Mouse (Mus musculus) gonadal fat pad, adult 2 months (tissue): ENCODE results near the gene Rpl31. TPM values are rescaled to one million over a fixed set of nuclear protein-coding genes. Genes with fewer than 3 reads are reported as not detected.

ENCODE experiments used
- DNase-seq: peaks from one replicate; pipeline ENCODE4 v3.0.0-alpha.2; 2012; ENCODE audit warnings: low read depth
- polyA plus RNA-seq: library from polyadenylated mRNA; depleted of rRNA; stranded (reverse); fragments of >200 nt; gene quantifications from 2 replicates; pipeline ENCODE4 v1.2.3, GENCODE M21; 2012; rRNA removed

Rpl31 gene
- polyA plus RNA-seq, result 262 and 309 TPM in 2 replicates

DNA sequence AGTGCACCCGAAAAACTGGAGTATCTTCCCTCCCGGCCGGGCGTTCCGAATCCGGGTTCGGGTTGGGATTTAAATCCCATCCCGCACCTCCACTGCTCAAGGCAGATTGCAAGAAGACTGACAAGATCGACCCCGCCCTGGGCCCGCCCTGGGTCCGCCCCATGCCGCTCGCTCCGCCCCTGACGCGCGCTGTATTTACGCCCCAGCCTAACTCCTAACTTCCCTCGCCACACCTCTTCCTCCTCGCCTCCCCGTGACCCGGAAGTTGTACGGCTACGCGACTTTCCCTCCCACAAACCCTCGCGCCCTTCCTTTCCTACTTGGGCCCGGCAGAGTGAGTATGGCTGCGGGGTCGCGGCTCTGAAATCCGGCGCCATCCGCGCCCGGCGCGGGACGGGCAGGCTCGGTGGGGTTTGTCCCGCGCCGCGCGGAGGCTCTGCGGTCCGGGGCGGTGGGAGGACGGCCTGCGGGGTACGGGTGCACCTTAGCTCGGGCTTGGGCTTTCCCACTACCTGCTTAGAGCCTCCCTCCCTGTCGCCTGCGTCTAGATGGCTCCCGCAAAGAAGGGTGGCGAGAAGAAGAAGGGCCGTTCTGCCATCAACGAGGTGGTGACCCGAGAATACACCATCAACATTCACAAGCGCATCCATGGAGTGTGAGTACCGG is at the start of gene Rpl31:
Gene Rpl31 (plus strand): TSS at position 242 of the 666 bp plus-strand sequence.
- DNase-seq, result peak; percentile 62

DNA sequence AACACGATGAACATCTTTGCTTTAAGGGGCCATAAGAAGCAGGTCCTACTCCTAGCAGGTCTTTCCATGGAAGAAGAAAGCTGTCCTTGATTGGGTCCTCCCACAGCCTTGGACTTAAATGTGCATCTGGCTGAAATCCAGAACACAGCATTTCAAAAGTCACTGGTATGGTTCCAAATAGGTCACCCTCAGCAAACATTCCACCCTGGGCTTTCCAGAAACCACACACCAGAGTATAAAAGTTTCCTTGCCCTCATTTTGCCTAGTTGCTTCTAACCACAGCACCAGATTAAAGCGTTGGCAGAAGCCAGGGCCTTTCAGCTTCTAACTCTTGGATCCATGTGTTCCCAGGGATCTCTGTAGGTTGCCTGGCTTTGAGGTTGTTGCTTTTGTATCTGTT is 49.7 kb upstream of the Rpl31 start:
- DNase-seq, result peak; percentile 81

DNA sequence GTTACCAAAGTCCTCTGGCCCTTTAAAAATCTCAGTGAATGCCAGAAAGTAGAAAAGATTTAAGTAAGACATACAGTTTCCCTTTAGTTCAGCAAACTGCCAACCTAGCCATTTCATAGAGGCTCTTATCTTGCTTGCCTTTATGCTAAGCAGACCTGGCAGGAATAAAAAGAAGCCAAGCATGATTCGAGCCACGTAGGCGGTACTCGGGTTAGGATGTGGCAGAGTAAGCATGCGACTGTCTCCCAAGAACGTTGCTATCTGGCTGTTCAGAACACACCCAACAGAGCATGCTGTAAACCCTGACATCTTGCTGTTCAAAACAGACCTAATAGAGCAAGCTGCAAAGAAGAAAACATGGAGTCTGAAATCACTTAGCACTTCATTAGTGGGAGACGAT is 48.8 kb upstream of the Rpl31 start:
- DNase-seq, result no peak

DNA sequence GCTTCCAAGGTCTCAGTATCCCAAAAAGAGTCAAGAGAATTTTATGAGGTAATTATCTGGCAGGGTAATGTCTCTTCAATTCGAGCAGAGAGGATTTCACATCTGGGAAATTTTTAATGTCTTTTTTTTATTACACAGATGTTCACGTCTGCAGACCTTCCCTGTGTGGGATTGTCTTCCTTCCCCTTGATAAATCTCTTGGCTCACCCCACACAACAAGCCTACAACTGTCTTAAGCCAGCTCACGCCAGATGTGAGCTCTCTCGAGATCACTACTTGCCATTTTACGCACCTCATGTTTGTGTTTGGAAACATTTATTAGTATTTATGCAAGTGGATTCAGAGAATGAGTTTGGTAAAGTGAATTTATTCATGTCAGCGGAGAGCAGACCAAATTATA is 45.7 kb upstream of the Rpl31 start:
- DNase-seq, result no peak

DNA sequence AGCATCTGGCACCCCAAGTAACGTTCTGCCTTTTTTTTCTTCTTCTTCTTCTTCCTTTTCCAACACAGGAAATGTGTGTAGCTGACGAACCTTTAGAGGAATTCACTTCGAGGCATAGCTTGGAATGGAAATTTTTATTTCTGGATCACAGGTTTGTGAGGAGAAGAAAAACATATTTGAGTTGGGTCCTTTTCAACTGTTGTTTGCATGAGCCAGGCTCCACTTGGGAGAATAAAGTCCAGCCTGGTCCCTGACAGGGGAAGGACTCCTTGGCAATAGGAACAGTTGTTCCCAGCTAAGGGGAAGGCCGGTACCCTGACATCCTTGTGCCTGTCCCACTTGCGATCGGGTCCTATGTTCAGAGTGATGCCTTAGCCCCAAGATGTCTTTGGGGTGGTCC is 42.4 kb upstream of the Rpl31 start:
- DNase-seq, result no peak

DNA sequence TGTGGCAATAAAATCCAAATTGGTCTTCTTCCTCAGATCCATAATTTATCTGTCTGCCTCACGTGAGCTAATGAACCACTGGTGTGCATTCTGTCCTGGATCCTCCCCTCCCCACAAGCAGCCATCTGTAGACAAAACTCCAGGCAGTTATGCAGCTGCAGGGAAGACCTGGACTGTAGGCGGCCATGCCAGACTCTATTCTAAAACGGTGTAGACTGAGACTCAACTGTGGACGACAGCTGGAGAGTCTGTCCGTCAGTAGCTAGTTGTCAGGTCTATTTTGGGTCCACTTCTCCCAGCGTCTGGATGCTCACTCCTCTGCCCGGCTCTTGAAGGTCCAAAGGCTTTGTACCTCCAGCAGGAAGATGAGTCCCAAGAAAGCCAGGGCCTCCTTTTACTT is 40.1 kb upstream of the Rpl31 start:
- no peak for DNase-seq

DNA sequence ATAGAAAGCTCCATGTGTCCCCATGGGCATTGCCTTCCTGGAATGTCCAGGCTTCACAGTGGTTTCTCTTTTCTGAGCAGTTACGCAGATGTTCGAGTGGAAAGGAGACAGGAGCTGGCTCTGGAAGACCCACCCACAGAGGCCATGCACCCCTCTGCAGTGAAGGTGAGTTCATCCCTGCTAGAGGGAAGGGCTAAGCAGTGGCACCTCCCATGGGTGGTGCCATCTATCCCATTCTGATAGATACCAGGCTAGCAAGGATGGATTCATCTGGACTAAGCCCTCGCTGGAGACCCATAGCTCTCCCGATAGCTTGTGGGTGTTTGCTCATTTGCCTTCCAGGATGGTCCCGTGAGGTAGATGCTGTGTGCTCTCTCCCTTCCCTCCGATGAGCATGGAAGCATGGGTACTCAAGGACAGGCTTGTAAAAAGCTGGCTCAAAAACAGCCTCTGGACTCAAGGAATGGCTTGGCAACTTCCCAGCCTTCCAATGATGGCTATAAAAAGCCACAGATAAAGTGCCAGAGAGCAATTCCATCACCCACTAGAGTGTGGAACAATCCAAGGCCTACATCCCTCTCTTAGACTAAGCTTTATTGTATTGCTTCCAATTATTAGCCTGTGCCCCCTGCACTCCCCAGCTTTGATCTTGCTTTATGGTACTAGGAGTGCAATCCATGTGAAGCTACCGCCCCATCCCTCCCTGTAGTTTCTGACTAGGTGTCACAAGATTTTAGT is 36.6 kb upstream of the Rpl31 start:
- DNase-seq, result no peak

DNA sequence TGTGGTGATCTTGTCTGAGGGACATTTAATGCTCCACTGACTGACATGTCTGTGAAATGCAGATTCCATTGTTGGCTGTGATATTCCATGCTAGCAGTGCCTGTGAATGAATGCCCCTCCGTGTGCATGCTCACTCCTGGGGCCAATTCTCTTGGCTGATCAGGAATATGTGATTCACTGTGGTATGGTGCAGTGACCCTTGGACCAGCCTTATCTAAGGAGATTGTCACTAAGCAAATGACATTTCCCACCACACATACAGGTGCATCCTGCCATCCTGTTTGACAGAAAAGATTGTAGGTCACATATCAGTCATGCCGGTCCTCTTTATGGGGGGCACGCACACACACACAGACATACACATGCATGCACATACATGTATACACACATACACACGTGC is 35.2 kb upstream of the Rpl31 start:
- no peak for DNase-seq

DNA sequence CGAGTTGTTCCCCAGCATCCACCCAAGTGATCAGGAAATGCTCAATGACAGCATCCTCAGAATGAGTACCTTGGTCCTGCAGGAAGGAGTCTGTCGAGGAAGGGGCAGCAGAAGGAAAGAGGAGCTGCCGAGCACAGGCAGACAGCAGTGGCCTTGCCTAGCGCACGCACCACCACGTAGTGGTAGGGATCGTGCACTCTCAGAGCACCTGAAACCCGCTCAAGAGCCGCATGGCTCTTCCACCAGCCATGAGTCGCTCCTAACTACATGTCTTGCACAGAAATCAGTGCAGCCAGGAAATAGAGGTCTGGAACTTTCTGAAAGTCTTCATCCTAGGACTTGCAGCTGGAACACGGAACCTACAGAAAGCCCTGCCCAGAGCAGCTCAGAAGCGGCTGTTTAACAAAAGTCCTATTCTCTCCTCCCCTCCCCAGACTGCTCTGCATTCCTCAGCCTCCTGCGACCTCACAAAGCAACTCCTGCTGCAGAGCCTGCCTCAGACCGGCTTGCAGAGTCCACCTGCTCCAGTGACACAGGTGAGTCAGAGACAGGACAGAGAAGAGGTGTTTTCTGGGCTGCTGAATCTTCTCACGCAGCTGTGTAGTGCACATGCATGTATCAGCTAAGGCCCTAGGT is 32.0 kb upstream of the Rpl31 start:
- no peak for DNase-seq

DNA sequence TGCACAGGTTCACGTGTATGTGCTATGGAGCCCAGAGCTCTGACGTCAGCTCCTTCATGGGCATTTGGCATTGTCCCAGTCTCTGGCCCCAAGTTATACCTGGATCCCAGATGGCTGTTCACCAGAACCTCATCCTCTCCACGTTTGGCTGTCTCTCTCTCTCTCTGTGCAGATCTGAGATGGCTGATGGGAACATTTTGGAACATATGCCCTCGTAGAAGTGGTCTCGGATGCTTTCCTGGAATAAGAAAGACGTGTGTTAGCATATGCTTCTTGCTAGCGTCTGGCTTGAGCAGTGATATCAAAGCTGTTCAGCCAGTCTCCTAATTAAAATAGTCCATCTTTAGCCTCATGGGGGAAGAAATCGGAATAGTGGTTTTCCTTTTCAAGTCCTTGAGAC is 30.9 kb upstream of the Rpl31 start:
- DNase-seq, result no peak

DNA sequence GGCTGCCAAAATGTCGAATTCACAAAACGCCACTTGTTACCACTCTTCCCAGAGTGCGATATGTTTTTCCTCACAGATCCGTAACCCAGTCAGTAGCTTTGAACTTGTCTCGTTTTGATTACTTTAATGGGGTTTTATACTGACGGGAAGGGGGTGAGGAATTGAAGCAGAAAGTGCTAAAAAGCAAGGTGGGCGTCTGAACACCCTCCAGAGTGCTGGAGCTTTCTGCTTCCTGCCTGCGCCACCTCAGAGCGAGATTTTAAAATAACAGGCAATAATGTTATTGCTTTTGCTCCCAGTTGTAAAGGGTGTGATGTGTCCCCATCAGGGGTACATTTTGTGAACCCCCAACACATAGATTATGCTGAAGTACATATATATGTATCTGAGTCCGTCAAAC is 28.8 kb upstream of the Rpl31 start:
- DNase-seq, result no peak

DNA sequence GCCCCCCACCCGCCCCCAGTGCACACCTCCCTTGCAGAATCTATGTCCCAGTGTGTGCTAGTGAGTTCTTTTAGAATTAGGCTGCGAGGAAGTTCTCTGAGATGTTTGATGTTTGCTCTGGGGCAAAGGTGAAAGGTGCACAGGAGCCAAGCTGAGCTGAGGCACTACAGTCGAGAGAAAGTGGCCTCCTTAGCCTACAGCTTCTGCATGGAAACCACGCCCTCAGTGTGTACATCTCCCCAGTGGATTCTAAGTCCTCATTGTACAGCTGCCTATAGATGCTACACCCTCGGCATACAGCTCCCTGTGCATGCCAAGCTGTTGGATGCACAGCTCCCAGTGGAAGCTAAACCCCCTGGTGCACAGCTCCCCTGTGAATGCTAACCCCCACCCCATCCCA is 28.2 kb upstream of the Rpl31 start:
- DNase-seq, result no peak

DNA sequence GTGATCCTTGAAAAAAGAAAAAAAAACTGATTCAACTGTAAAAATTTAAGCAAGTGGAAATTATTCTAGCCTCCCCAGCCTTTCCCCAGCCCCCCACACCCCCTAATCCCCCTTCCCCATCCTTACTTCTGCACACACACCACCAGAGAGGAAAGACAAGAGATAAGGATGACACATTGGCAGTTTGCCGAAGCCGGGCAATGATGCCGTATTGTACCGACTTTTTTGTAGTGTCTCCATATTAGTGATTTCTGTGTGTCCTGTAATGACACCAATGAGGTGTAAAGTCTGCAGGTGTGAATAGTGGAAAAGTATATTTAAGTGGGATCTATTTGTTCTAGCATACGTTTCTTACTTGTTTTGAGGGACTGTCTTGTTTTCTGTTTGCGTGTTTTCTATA is 27.5 kb upstream of the Rpl31 start:
- DNase-seq, result no peak

DNA sequence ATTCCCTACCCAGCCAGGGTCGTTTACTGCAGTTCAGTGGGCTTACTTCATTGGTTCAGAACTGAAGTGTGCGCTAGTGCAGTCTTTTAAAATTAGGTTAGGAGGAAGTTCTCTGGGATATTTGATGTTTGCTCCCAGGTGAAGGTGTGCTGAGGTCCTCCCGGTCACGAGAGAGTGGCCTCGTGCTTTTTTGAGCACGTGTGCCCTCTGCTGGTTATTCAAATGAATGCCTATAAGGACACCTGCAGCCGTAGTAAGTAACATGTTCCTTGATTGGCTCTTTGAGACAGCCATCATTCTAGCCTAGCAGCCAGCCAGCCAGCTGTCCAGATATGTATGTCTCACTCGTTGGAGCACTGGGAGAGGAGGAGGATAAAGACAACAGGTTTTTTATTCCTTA is 27.0 kb upstream of the Rpl31 start:
- no peak for DNase-seq

DNA sequence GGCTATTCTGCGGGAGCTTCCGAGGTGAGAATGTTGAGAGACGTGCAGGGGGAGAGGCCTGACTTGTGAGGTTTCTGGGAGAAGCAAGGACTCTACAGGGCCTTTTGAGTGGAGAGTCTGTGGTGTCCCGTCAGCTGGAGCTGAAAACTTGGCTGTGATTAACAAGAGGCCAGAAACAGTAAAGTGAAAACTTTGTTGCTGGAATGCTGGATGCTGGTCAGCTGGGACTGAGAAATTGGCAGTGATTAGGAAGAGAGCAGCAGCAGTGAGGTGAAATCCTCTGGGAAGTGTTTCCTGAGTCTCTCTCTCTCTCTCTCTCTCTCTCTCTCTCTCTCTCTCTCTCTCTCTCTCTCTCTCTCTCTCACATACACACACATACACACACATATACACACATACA is 25.8 kb upstream of the Rpl31 start:
- no peak for DNase-seq

DNA sequence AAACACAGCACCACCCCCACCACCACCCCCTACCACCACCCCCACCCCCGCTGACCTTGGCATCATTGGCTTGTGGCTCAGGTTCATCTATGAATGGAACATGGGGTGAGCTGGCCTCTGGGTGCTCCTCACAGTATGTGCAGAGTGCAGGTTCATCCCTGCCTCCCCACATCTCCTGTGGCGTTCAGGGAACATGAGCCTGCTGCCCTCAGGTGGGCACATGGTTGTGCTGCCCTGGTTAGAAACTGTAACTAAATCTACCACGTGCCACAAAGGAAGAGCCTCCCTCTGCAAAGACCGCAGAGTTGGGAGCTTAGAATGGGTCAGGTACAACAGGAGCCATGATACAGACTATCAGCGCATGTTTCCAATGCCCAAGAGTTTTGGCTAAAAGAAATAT is 24.4 kb upstream of the Rpl31 start:
- DNase-seq, result no peak

DNA sequence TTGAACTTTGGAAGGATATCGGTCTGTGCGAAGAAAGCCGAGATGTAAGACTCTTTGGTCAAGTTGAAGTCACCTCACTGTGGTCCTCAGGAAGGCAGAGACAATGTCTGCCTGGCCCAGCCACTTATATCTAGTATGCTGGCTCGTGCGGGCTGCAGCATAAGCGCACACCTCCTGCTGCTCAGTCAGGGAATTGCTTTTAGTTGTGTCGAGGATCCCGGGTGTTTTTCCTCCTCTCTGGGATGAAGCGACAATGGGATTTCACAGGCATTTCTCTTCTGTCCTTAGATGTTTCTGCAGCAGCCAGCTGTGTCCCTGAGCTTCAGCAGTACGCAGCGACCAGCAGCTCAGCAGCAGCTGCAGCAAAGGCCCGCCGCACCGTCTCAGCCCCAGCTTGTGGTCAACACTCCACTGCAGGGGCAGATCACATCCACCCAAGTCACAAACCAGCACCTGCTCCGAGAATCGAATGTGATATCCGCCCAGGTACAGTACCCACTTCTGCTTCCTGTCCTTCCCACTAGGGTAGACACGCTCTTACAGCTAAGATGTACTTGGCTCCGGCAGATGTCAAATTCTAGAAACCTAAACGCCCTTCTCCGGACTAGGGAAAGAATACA is 22.6 kb upstream of the Rpl31 start:
- no peak for DNase-seq

DNA sequence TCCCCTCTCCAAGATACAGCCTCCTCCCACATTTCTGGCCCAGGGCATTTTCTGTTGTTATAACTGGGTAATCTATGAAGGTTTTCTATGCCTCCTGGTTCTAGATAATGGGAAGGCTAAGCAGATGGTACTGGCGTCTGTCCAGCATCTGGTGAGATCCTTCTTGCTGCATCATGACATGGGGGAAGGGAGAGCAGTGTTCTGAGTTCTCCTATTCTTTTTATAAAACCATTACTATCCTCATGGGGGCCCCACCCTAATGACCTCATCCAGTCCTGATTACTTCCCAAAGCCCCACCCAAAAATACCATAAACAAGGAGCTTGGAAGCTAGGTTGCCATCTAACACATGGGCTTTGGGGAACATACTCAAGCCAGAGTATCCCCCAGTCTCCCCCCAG is 18.6 kb upstream of the Rpl31 start:
- DNase-seq, result no peak

DNA sequence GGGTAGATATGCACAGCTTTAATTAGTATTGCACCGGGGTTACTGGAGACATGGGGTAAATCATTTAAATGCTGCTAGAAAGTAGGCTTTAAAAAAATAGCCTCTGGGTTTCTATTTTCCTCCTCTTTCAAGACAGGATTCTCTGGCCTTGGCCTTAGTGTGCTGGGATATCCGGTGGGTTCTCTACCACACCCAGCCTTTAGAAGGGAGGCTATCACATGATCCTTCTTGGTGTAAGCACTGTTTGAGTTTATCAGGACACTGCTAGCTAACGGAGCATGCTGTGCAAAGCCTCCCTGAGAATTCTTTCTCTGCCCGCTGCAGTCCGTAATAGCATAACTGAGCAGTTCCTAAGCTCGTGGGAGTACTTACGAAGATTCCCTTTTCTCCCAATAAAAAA is 18.2 kb upstream of the Rpl31 start:
- no peak for DNase-seq

DNA sequence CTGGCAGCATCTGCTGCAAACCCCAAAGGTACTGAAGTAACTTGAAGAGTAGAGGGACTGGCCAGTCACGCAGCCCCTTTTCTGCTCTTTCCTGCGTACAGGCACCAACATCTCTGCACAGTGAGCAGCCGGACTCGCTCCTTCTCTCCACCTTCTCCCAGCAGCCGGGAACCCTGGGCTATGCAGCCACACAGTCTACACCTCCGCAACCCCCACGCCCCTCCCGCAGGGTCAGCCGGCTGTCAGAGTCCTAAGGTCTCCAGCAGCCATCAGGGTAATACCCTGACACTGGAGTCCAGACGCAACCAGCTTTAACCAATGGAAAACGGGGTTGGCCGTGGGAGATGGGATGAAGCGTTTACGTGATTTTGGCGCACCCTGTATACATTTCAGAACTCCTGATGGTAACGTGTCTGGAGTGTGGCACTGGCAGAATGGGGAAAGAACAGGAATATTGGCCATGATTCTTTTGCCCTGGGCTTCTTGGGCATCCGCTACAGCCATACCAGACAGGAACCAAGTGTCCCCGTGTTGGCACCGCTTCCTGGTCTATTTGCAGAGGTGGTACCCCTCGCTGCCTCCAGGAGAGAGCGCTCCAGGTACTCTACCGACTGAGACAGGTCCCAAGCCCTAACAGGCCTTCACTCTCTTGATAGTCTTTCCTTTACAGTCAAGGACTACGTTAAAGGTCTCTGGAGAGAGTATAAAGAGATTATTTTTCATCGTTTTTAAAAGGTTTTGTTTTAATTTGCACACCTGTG is 5.7 kb upstream of the Rpl31 start:
- no peak for DNase-seq

DNA sequence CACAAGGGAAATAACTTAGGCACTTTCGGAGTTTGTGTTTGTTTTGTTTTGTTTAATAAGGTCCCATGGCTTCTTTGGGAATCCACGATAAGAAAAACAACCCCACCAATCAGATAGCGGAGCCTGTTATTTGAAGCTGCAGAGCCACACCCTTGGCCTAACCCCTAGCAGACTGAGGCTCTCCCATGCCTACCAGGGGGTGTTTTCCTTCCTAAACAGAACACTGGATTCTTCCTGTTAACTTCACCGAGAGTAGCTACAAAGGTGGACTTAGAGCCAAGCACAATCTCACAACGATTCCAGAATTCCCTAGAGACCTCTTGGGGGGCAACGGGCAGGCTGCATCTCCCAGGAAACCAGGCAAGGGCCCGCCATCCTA is 5.1 kb upstream of the Rpl31 start:
- DNase-seq, result no peak

DNA sequence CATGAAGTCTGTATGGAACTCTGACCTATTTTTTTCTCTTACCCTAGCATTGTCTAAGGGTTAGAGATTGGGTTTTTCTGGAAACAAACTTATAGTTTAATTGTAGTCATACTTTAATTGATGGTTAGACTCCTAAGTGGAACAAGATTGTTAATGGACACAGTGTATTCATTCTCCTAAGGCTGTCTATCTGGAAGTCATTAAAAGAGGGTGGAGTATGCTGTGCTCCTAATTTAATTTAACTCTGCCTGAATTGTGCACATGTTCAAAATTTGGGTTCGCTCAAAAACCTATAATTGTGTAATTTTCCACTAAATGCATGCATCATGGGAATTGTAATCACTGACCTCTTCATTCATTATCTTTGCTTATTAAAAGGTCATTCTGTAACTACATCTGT is 2.1 kb upstream of the Rpl31 start:
- DNase-seq, result no peak
